Mouse (Mus musculus) C2C12 (cell line): ENCODE results near the gene Rgs6.

Experiments used
- CTCF ChIP-seq: IDR thresholded peaks from one replicate; pipeline ENCODE4 v1.5.1; 2011; ENCODE audit not compliant: control insufficient read depth, insufficient read depth, insufficient read length
- USF1 ChIP-seq: IDR thresholded peaks from one replicate; pipeline ENCODE4 v1.6.1; 2011; ENCODE audit warnings: low read depth, mild to moderate bottlenecking, control low read depth, moderate library complexity

DNA sequence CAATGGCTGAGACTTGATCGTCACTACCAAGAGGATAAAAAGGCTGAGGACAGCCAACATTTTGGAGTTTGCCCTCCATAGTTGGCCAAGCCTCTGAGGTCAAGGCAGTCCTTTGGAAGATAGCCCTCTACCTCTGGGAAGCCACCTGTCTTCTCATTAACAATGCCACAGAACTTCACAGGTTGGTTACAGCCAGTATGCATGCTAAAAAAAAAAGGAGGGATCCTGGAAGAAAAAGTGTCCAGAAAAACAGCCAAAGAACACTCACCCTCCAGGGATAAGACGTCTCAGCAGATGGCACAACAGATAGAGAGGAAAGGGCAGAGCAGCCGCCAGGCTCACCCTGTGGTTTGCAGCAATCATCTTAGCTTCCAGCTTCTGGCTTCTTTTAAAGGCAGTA, 154.9 kb downstream of the Rgs6 start:
- TF ChIP-seq USF1, result no peak
- TF ChIP-seq CTCF, result no peak
